Comparison of ENCODE assay signal across 29 mouse cellular contexts in the genomic region with DNA sequence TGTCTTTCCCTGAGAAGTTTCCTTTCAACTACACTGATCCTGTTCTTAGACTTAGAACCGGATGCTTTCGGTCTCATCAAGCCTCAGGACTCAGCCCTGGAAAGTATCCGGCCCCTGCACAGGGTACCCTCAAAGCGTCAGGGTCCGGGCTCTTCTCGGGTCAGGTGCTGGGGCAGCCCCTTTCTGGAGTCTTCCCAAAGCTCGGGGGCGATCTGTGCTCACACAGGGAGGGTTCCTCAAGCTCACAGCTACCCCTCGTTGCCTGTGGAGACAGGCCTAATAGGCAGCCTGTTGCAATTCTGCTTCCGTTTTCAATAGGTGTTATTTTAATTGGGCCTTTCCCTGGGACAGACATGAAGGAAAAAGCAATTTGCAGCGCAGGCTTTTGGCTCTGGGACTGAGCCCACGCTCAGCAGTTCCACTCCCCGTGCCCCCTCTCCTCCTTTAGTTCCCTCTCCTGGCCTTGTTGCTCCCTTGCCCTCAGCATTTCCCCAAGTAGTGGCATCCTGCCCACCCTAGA. TPM values are rescaled to one million over a fixed set of nuclear protein-coding genes. Genes with fewer than 3 reads are reported as not detected.
DNase-seq lines count a peak whose midpoint lies in the region; ATAC-seq and TF ChIP-seq lines count a peak whose summit lies in the region.
"Had no signal": no experiment of that assay in that cellular context is flagged by ENCODE, and none has a peak within 500 bp of the region (broad histone marks: within the 10 kb centered on the region; RNA-seq: fewer than 3 reads in every experiment).

No protein-coding gene starts in this region.

- no peak for TF ChIP-seq POLR2A in brain, embryonic 14.5 days (IDR thresholded peaks at IDR 0.05; ENCODE audit: borderline replicate concordance, extremely low read depth, insufficient read depth, insufficient read length, poor library complexity, severe bottlenecking)

- no peaks in the 10 kb centered on the region for H3K27me3 ChIP-seq in hindbrain, embryonic 15.5 days
- 0 out of 2 replicates have a peak, but pooled peaks cover 23% of the 10 kb centered on the region for H3K27me3 ChIP-seq in hindbrain, embryonic 10.5 days (ENCODE audit: insufficient read depth, poor library complexity, severe bottlenecking)
- H3K27me3 ChIP-seq in forebrain, embryonic 16.5 days (replicated peaks; ENCODE audit: control insufficient read depth, insufficient read depth, low read length): no peaks in the 10 kb centered on the region; the same call in 1 of the 2 replicates
- H3K27me3 ChIP-seq in midbrain, postnatal 0 days (ENCODE audit: insufficient read depth, low read length): no peaks in the 10 kb centered on the region
- H3K27me3 ChIP-seq: limb, embryonic 15.5 days; stomach, embryonic 15.5 days had no signal

- H3K9ac ChIP-seq in hindbrain, embryonic 15.5 days: no peak overlapping the region
- no peak overlapping the region for H3K9ac ChIP-seq in forebrain, embryonic 16.5 days (replicated peaks; ENCODE audit: low read depth, low read length)
- no peak overlapping the region for H3K9ac ChIP-seq in midbrain, postnatal 0 days (replicated peaks; ENCODE audit: low read length, poor library complexity, severe bottlenecking)
- H3K9ac ChIP-seq: limb, embryonic 15.5 days; liver, embryonic 14.5 days; lung, embryonic 14.5 days; stomach, embryonic 15.5 days had no signal

- ATAC-seq in hindbrain, embryonic 15.5 days (ENCODE audit: low FRiP score, low read depth): no peak
- ATAC-seq in forebrain, embryonic 16.5 days: peak; percentile 41; the same call in 1 of the 2 replicates
- ATAC-seq in midbrain, postnatal 0 days (ENCODE audit: low FRiP score): peak; percentile 49
- ATAC-seq: activated CD4-positive, CD25-positive, alpha-beta regulatory T cell, adult 4 months; intestine, postnatal 0 days had no signal

- no peaks in the 10 kb centered on the region for H3K36me3 ChIP-seq in hindbrain, embryonic 15.5 days
- H3K36me3 ChIP-seq in hindbrain, embryonic 10.5 days: no peaks in the 10 kb centered on the region
- no peaks in the 10 kb centered on the region for H3K36me3 ChIP-seq in forebrain, embryonic 16.5 days (ENCODE audit: control insufficient read depth, insufficient read depth)
- H3K36me3 ChIP-seq in midbrain, postnatal 0 days (ENCODE audit: insufficient read depth, low read length): no peaks in the 10 kb centered on the region
- H3K36me3 ChIP-seq: embryonic facial prominence, embryonic 10.5 days; limb, embryonic 15.5 days; stomach, embryonic 15.5 days had no signal

- H3K4me2 ChIP-seq in hindbrain, embryonic 15.5 days: no peak overlapping the region
- no peak overlapping the region for H3K4me2 ChIP-seq in forebrain, embryonic 16.5 days (ENCODE audit: low read length)
- no peak overlapping the region for H3K4me2 ChIP-seq in midbrain, postnatal 0 days (ENCODE audit: low read depth, low read length, poor library complexity, severe bottlenecking)
- H3K4me2 ChIP-seq: limb, embryonic 15.5 days; lung, embryonic 14.5 days; stomach, embryonic 15.5 days had no signal

- H3K27ac ChIP-seq in hindbrain, embryonic 15.5 days (replicated peaks): 0 out of 2 replicates have a peak overlapping the region, but pooled peaks have one; percentile 2
- H3K27ac ChIP-seq in hindbrain, embryonic 10.5 days: no peak overlapping the region
- H3K27ac ChIP-seq in forebrain, embryonic 16.5 days (ENCODE audit: low read length): no peak overlapping the region
- H3K27ac ChIP-seq in midbrain, postnatal 0 days (ENCODE audit: low read depth, low read length): no peak overlapping the region
- H3K27ac ChIP-seq: embryonic facial prominence, embryonic 10.5 days; limb, embryonic 15.5 days; liver, embryonic 14.5 days; stomach, embryonic 15.5 days had no signal

- no peaks in the 10 kb centered on the region for H3K9me3 ChIP-seq in hindbrain, embryonic 15.5 days
- no peaks in the 10 kb centered on the region for H3K9me3 ChIP-seq in hindbrain, embryonic 10.5 days
- H3K9me3 ChIP-seq in forebrain, embryonic 16.5 days (ENCODE audit: control insufficient read depth, low read length): no peaks in the 10 kb centered on the region
- H3K9me3 ChIP-seq in midbrain, postnatal 0 days (ENCODE audit: low read length): no peaks in the 10 kb centered on the region
- H3K9me3 ChIP-seq: embryonic facial prominence, embryonic 10.5 days; limb, embryonic 15.5 days; megakaryocyte, embryonic 14.5 days; stomach, embryonic 15.5 days had no signal

- H3K4me3 ChIP-seq in hindbrain, embryonic 15.5 days: no peak overlapping the region
- H3K4me3 ChIP-seq in hindbrain, embryonic 10.5 days: no peak overlapping the region
- no peak overlapping the region for H3K4me3 ChIP-seq in forebrain, embryonic 16.5 days (replicated peaks; ENCODE audit: low read length)
- no peak overlapping the region for H3K4me3 ChIP-seq in midbrain, postnatal 0 days (ENCODE audit: low read depth, low read length)
- H3K4me3 ChIP-seq: embryonic facial prominence, embryonic 10.5 days; limb, embryonic 15.5 days; megakaryocyte, embryonic 14.5 days; stomach, embryonic 15.5 days had no signal

- peaks cover 26% of the 10 kb centered on the region for H3K4me1 ChIP-seq in hindbrain, embryonic 15.5 days (replicated peaks)
- H3K4me1 ChIP-seq in hindbrain, embryonic 10.5 days (replicated peaks): peaks cover 23% of the 10 kb centered on the region
- peaks cover 29% of the 10 kb centered on the region for H3K4me1 ChIP-seq in forebrain, embryonic 16.5 days (replicated peaks; ENCODE audit: control insufficient read depth, insufficient read depth, low read length)
- H3K4me1 ChIP-seq in midbrain, postnatal 0 days (ENCODE audit: insufficient read depth, low read length): peaks cover 18% of the 10 kb centered on the region
- H3K4me1 ChIP-seq: stomach, embryonic 15.5 days had no signal

- 49% methylated on average over 13 of the region's 13 CpGs for WGBS in hindbrain, embryonic 15.5 days
- 65% methylated on average over 13 of the region's 13 CpGs for WGBS in hindbrain, embryonic 10.5 days
- WGBS in forebrain, embryonic 16.5 days: 19% methylated on average over 13 of the region's 13 CpGs
- WGBS in midbrain, postnatal 0 days: 25% methylated on average over 13 of the region's 13 CpGs

- no peak for DNase-seq in hindbrain, embryonic 10.5 days (ENCODE audit: low spot score)
- DNase-seq in brain, embryonic 14.5 days (ENCODE audit: low read depth): peak; percentile 84
- DNase-seq in midbrain, postnatal 0 days (ENCODE audit: low spot score): peak; percentile 28
- no peak for DNase-seq in urinary bladder, postnatal 4 days (ENCODE audit: low spot score in 2 of 2)
- DNase-seq in ovary, adult 18-20 months (ENCODE audit: low spot score): no peak
- DNase-seq: adrenal gland, adult 8-10 months; cerebellum, adult 18-20 months; kidney, postnatal 36 days; lung, embryonic 14.5 days; lung, postnatal 36 days; thymus, postnatal 36 days had no signal

- TF ChIP-seq CTCF in brain, embryonic 14.5 days (IDR thresholded peaks at IDR 0.05; ENCODE audit: borderline replicate concordance, extremely low read depth, insufficient read depth, insufficient read length): no peak
- TF ChIP-seq CTCF in midbrain, postnatal 0 days (IDR thresholded peaks at IDR 0.05): no peak

RNA-seq across cellular contexts. Expression of gene Rprml, which starts 17.6 kb away (rescaled TPM):
- 1.8 and 2.2 TPM in 2 replicates for polyA plus RNA-seq in hindbrain, embryonic 15.5 days (2015; fragmentation: Nextera tagmentation; extraction: Ambion mirVana)
- not detected in 2 replicates for polyA plus RNA-seq in hindbrain, embryonic 10.5 days (2016; fragmentation: Nextera tagmentation; extraction: Ambion mirVana)
- 0.89 and 3.0 TPM in 2 replicates for polyA plus RNA-seq in brain, embryonic 14.5 days (2012; rRNA removed)
- polyA plus RNA-seq in forebrain, embryonic 16.5 days (2015; fragmentation: Nextera tagmentation; extraction: Ambion mirVana): 10.3 and 16.3 TPM in 2 replicates
- 10.6 and 11.8 TPM in 2 replicates for total RNA-seq in midbrain, postnatal 0 days (2014; rRNA removed)
- polyA plus RNA-seq in midbrain, postnatal 0 days (2015; fragmentation: Nextera tagmentation; extraction: Ambion mirVana): 4.1 and 5.5 TPM in 2 replicates
- total RNA-seq: heart, adult 8-10 months; heart, postnatal 25 days; MEL had no signal
- polyA plus RNA-seq: activated CD4-positive, CD25-positive, alpha-beta regulatory T cell, adult 4 months; C2C12; heart, embryonic 14.5 days; kidney, embryonic 14.5 days; liver, embryonic 14.5 days; lung, embryonic 14.5 days; stomach, embryonic 15.5 days had no signal

RNA-seq across cellular contexts. Expression of gene Lyzl6, which starts 28.3 kb away (rescaled TPM):
- not detected in 2 replicates for polyA plus RNA-seq in hindbrain, embryonic 15.5 days (2015; fragmentation: Nextera tagmentation; extraction: Ambion mirVana)
- not detected in 2 replicates for polyA plus RNA-seq in hindbrain, embryonic 10.5 days (2016; fragmentation: Nextera tagmentation; extraction: Ambion mirVana)
- polyA plus RNA-seq in brain, embryonic 14.5 days (2012; rRNA removed): not detected in 2 replicates
- not detected in 2 replicates for polyA plus RNA-seq in forebrain, embryonic 16.5 days (2015; fragmentation: Nextera tagmentation; extraction: Ambion mirVana)
- total RNA-seq in midbrain, postnatal 0 days (2014; rRNA removed): not detected in 2 replicates
- polyA plus RNA-seq in midbrain, postnatal 0 days (2015; fragmentation: Nextera tagmentation; extraction: Ambion mirVana): not detected in 2 replicates
- total RNA-seq: adrenal gland, adult 8-10 months; gastrocnemius, postnatal 4 days; heart, adult 8-10 months; heart, postnatal 25 days; left cerebral cortex, postnatal 4 days; MEL had no signal
- polyA plus RNA-seq: activated CD4-positive, CD25-positive, alpha-beta regulatory T cell, adult 4 months; C2C12; embryonic facial prominence, embryonic 10.5 days; heart, embryonic 14.5 days; intestine, postnatal 0 days; kidney, embryonic 14.5 days; limb, embryonic 15.5 days; liver, embryonic 14.5 days; lung, embryonic 14.5 days; neural tube, embryonic 11.5 days; stomach, embryonic 15.5 days had no signal

RNA-seq across cellular contexts. Expression of gene Gosr2, which starts 30.7 kb away (rescaled TPM):
- polyA plus RNA-seq in hindbrain, embryonic 15.5 days (2015; fragmentation: Nextera tagmentation; extraction: Ambion mirVana): 87.3 and 87.8 TPM in 2 replicates
- 90.0 and 94.5 TPM in 2 replicates for polyA plus RNA-seq in hindbrain, embryonic 10.5 days (2016; fragmentation: Nextera tagmentation; extraction: Ambion mirVana)
- polyA plus RNA-seq in brain, embryonic 14.5 days (2012; rRNA removed): 98.0 and 108 TPM in 2 replicates
- 107 and 113 TPM in 2 replicates for polyA plus RNA-seq in forebrain, embryonic 16.5 days (2015; fragmentation: Nextera tagmentation; extraction: Ambion mirVana)
- 78.4 and 104 TPM in 2 replicates for total RNA-seq in midbrain, postnatal 0 days (2014; rRNA removed)
- polyA plus RNA-seq in midbrain, postnatal 0 days (2015; fragmentation: Nextera tagmentation; extraction: Ambion mirVana): 88.2 and 93.6 TPM in 2 replicates

RNA-seq across cellular contexts. Expression of gene Gm884, which starts 46.0 kb away (rescaled TPM):
- not detected in 2 replicates for polyA plus RNA-seq in hindbrain, embryonic 15.5 days (2015; fragmentation: Nextera tagmentation; extraction: Ambion mirVana)
- polyA plus RNA-seq in hindbrain, embryonic 10.5 days (2016; fragmentation: Nextera tagmentation; extraction: Ambion mirVana): not detected in 2 replicates
- not detected in 2 replicates for polyA plus RNA-seq in brain, embryonic 14.5 days (2012; rRNA removed)
- polyA plus RNA-seq in forebrain, embryonic 16.5 days (2015; fragmentation: Nextera tagmentation; extraction: Ambion mirVana): not detected in 2 replicates
- total RNA-seq in midbrain, postnatal 0 days (2014; rRNA removed): 0.16 TPM in 1 of 2 replicates, not detected in the other
- not detected in 2 replicates for polyA plus RNA-seq in midbrain, postnatal 0 days (2015; fragmentation: Nextera tagmentation; extraction: Ambion mirVana)
- total RNA-seq: adrenal gland, adult 8-10 months; gastrocnemius, postnatal 4 days; heart, adult 8-10 months; heart, postnatal 25 days; left cerebral cortex, postnatal 4 days; MEL had no signal
- polyA plus RNA-seq: activated CD4-positive, CD25-positive, alpha-beta regulatory T cell, adult 4 months; C2C12; embryonic facial prominence, embryonic 10.5 days; heart, embryonic 14.5 days; intestine, postnatal 0 days; kidney, embryonic 14.5 days; limb, embryonic 15.5 days; liver, embryonic 14.5 days; lung, embryonic 14.5 days; neural tube, embryonic 11.5 days; stomach, embryonic 15.5 days had no signal

Comparison
In these comparisons a context has a peak if more than half of its experiments do, and no peak if none do; other contexts are left out.
1. DNase-seq: peak in brain, embryonic 14.5 days (single experiment) and midbrain, postnatal 0 days (single experiment); none in hindbrain, embryonic 10.5 days (single experiment), urinary bladder, postnatal 4 days (0 of 2) and ovary, adult 18-20 months (single experiment).